ENCODE assay signal across 16 mouse cellular contexts in the genomic region with DNA sequence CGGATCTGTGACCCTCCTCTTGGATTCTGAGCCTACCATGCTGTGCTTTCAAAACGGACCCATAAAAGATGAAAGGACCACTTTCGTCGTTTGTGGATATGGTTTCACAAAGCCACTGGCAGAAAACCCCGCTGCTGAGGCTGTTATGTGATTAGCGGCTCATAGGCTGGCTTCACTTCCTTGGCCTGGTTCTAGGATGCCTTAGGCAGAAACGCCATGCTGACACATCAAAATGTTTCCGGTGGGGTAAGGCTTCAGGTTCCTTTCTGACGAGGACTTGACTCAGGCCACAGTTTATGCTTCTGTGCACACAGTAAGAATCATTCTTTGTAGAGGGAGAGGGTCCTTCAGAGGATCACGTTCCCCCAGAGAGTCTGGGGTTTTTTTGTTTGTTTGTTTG. TPM values are rescaled to one million over a fixed set of nuclear protein-coding genes. Genes with fewer than 3 reads are reported as not detected.
A peak's percentile ranks its signal among the peaks of the same experiment; 100 is the strongest.
DNase-seq lines count a peak whose midpoint lies in the region; ATAC-seq lines count a peak whose summit lies in the region.
"Had no signal": no experiment of that assay in that cellular context is flagged by ENCODE, and none has a peak within 500 bp of the region (broad histone marks: within the 10 kb centered on the region; RNA-seq: fewer than 3 reads in every experiment).

No protein-coding gene starts in this region.

- ATAC-seq in intestine, embryonic 15.5 days = no peak
- no peak for ATAC-seq in intestine, embryonic 16.5 days

- no peaks in the 10 kb centered on the region for H3K9me3 ChIP-seq in intestine, embryonic 15.5 days
- no peaks in the 10 kb centered on the region for H3K9me3 ChIP-seq in intestine, embryonic 16.5 days (ENCODE audit: control insufficient read depth, low read length)
- H3K9me3 ChIP-seq: lung, embryonic 15.5 days; megakaryocyte, embryonic 14.5 days had no signal

- H3K27ac ChIP-seq in intestine, embryonic 15.5 days = no peak overlapping the region
- no peak overlapping the region for H3K27ac ChIP-seq in intestine, embryonic 16.5 days (ENCODE audit: low read length)
- H3K27ac ChIP-seq: heart, adult 2 months; lung, embryonic 15.5 days had no signal

- no peaks in the 10 kb centered on the region for H3K36me3 ChIP-seq in intestine, embryonic 15.5 days
- H3K36me3 ChIP-seq in intestine, embryonic 16.5 days (ENCODE audit: control insufficient read depth, insufficient read depth, low read length) = no peaks in the 10 kb centered on the region
- H3K36me3 ChIP-seq: lung, embryonic 15.5 days had no signal

- DNase-seq in embryo, embryonic 10 days (ENCODE audit: low spot score) = peak; percentile 34
- DNase-seq in embryo, embryonic 9.5 days (ENCODE audit: extremely low spot score) = no peak
- peak; percentile 10 for DNase-seq in thymus, postnatal 0 days (ENCODE audit: low spot score)
- no peak for DNase-seq in thymus, postnatal 4 days
- peak; percentile 53 for DNase-seq in induced T-regulatory cell, adult 2 months (ENCODE audit: low read depth)
- no peak for DNase-seq in cerebellum, adult 8-10 months
- DNase-seq: adrenal gland, postnatal 36 days; heart, adult 2 months; heart, postnatal 10 days; thymus, adult 2 months had no signal

- 64% methylated on average over 10 of the region's 10 CpGs for WGBS in intestine, embryonic 15.5 days
- WGBS in intestine, embryonic 16.5 days = 57% methylated on average over 10 of the region's 10 CpGs

- H3K9ac ChIP-seq in intestine, embryonic 15.5 days = no peak overlapping the region
- no peak overlapping the region for H3K9ac ChIP-seq in intestine, embryonic 16.5 days (ENCODE audit: low read depth, low read length)
- H3K9ac ChIP-seq: lung, embryonic 15.5 days had no signal

- no peaks in the 10 kb centered on the region for H3K27me3 ChIP-seq in intestine, embryonic 15.5 days (replicated peaks)
- no peaks in the 10 kb centered on the region for H3K27me3 ChIP-seq in intestine, embryonic 16.5 days (replicated peaks; ENCODE audit: control insufficient read depth, insufficient read depth, low read length)
- H3K27me3 ChIP-seq: lung, embryonic 15.5 days had no signal

- no peak overlapping the region for H3K4me3 ChIP-seq in intestine, embryonic 15.5 days (replicated peaks)
- H3K4me3 ChIP-seq in intestine, embryonic 16.5 days (ENCODE audit: low read length) = no peak overlapping the region
- H3K4me3 ChIP-seq: heart, adult 2 months; lung, embryonic 15.5 days; megakaryocyte, embryonic 14.5 days; myocyte had no signal

- no peaks in the 10 kb centered on the region for H3K4me1 ChIP-seq in intestine, embryonic 15.5 days (replicated peaks)
- no peaks in the 10 kb centered on the region for H3K4me1 ChIP-seq in intestine, embryonic 16.5 days (ENCODE audit: control insufficient read depth, insufficient read depth, low read length)
- H3K4me1 ChIP-seq: lung, embryonic 15.5 days had no signal

- H3K4me2 ChIP-seq in intestine, embryonic 15.5 days (replicated peaks) = no peak overlapping the region
- H3K4me2 ChIP-seq in intestine, embryonic 16.5 days (ENCODE audit: low read depth, low read length) = no peak overlapping the region
- H3K4me2 ChIP-seq: liver, embryonic 11.5 days; lung, embryonic 15.5 days had no signal

RNA-seq across cellular contexts. Expression of gene Hal, which starts 12.3 kb away (rescaled TPM):
- polyA plus RNA-seq in thymus, postnatal 0 days (2015; fragmentation: Nextera tagmentation; extraction: Ambion mirVana) = 4.2 and 5.5 TPM in 2 replicates
- polyA plus RNA-seq in intestine, embryonic 15.5 days (2015; fragmentation: Nextera tagmentation; extraction: Ambion mirVana) = 0.52 and 0.84 TPM in 2 replicates
- 0.97 and 1.2 TPM in 2 replicates for polyA plus RNA-seq in intestine, embryonic 16.5 days (2015; fragmentation: Nextera tagmentation; extraction: Ambion mirVana)
- polyA plus RNA-seq: lung, embryonic 15.5 days had no signal

RNA-seq across cellular contexts. Expression of gene Amdhd1, which starts 39.0 kb away (rescaled TPM):
- polyA plus RNA-seq in thymus, postnatal 0 days (2015; fragmentation: Nextera tagmentation; extraction: Ambion mirVana) = 0.30 and 0.34 TPM in 2 replicates
- 0.85 and 1.2 TPM in 2 replicates for polyA plus RNA-seq in intestine, embryonic 15.5 days (2015; fragmentation: Nextera tagmentation; extraction: Ambion mirVana)
- polyA plus RNA-seq in intestine, embryonic 16.5 days (2015; fragmentation: Nextera tagmentation; extraction: Ambion mirVana) = 0.51 and 0.95 TPM in 2 replicates

RNA-seq across cellular contexts. Expression of gene Ccdc38, which starts 39.6 kb away (rescaled TPM):
- polyA plus RNA-seq in thymus, postnatal 0 days (2015; fragmentation: Nextera tagmentation; extraction: Ambion mirVana) = 0.27 and 0.50 TPM in 2 replicates
- polyA plus RNA-seq in intestine, embryonic 15.5 days (2015; fragmentation: Nextera tagmentation; extraction: Ambion mirVana) = 0.29 and 0.33 TPM in 2 replicates
- polyA plus RNA-seq in intestine, embryonic 16.5 days (2015; fragmentation: Nextera tagmentation; extraction: Ambion mirVana) = 0.10 and 0.17 TPM in 2 replicates
- polyA plus RNA-seq: heart, adult 2 months had no signal

RNA-seq across cellular contexts. Expression of gene Lta4h, which starts 47.7 kb away (rescaled TPM):
- 261 and 264 TPM in 2 replicates for polyA plus RNA-seq in thymus, postnatal 0 days (2015; fragmentation: Nextera tagmentation; extraction: Ambion mirVana)
- 299 and 320 TPM in 2 replicates for polyA plus RNA-seq in intestine, embryonic 15.5 days (2015; fragmentation: Nextera tagmentation; extraction: Ambion mirVana)
- polyA plus RNA-seq in intestine, embryonic 16.5 days (2015; fragmentation: Nextera tagmentation; extraction: Ambion mirVana) = 365 and 370 TPM in 2 replicates

Comparison
In these comparisons a context has a peak if more than half of its experiments do, and no peak if none do; other contexts are left out.
1. DNase-seq: peak in embryo, embryonic 10 days (single experiment), thymus, postnatal 0 days (single experiment) and induced T-regulatory cell, adult 2 months (single experiment); none in embryo, embryonic 9.5 days (single experiment), thymus, postnatal 4 days (single experiment) and cerebellum, adult 8-10 months (single experiment).